9 mouse cellular contexts compared by ENCODE assay signal in genomic region chr12:15849861-15850294, GRCm38 (mm10). TPM values are rescaled to one million over a fixed set of nuclear protein-coding genes. Genes with fewer than 3 reads are reported as not detected.
A peak's percentile ranks its signal among the peaks of the same experiment; 100 is the strongest.
DNase-seq lines count a peak whose midpoint lies in the region; ATAC-seq lines count a peak whose summit lies in the region.
"Had no signal": no experiment of that assay in that cellular context is flagged by ENCODE, and none has a peak within 500 bp of the region (broad histone marks: within the 10 kb centered on the region; RNA-seq: fewer than 3 reads in every experiment).

No protein-coding gene starts in this region.

- peaks cover 12% of the 10 kb centered on the region for H3K4me1 ChIP-seq in neural tube, embryonic 15.5 days
- H3K4me1 ChIP-seq: neural tube, embryonic 12.5 days had no signal

- no peaks in the 10 kb centered on the region for H3K9me3 ChIP-seq in neural tube, embryonic 15.5 days (replicated peaks)
- H3K9me3 ChIP-seq: neural tube, embryonic 12.5 days had no signal

- whole genome bisulfite sequencing in neural tube, embryonic 15.5 days, result 73% methylated on average over 3 of the region's 3 CpGs

- DNase-seq in ovary, postnatal 14 days (ENCODE audit: low spot score), result peak; percentile 47
- DNase-seq in ovary, adult 18-20 months (ENCODE audit: low spot score), result no peak
- peak; percentile 98 for DNase-seq in fibroblast of lung, adult 2 months (ENCODE audit: low read depth)
- peak; percentile 81 for DNase-seq in heart, postnatal 4 days
- no peak for DNase-seq in layer of hippocampus, adult 8-10 months (ENCODE audit: low spot score in 2 of 2)
- no peak for DNase-seq in left cerebral cortex, adult 9 months (ENCODE audit: low spot score in 2 of 2)

- H3K36me3 ChIP-seq in neural tube, embryonic 15.5 days, result no peaks in the 10 kb centered on the region
- H3K36me3 ChIP-seq: neural tube, embryonic 12.5 days had no signal

- H3K9ac ChIP-seq in neural tube, embryonic 15.5 days (replicated peaks), result no peak overlapping the region
- H3K9ac ChIP-seq: neural tube, embryonic 12.5 days had no signal

- H3K4me3 ChIP-seq in neural tube, embryonic 15.5 days (replicated peaks), result no peak overlapping the region
- H3K4me3 ChIP-seq: neural tube, embryonic 12.5 days had no signal

- no peak overlapping the region for H3K4me2 ChIP-seq in neural tube, embryonic 15.5 days
- H3K4me2 ChIP-seq: neural tube, embryonic 12.5 days had no signal

- 0 out of 2 replicates have a peak, but pooled peaks have one; percentile 10 for ATAC-seq in neural tube, embryonic 15.5 days (ENCODE audit: low FRiP score)
- ATAC-seq in megakaryocyte progenitor cell, adult 5-6 weeks (replicated peaks; ENCODE audit: poor library complexity), result no peak

- no peak overlapping the region for H3K27ac ChIP-seq in neural tube, embryonic 15.5 days (replicated peaks)
- H3K27ac ChIP-seq: neural tube, embryonic 12.5 days had no signal

- H3K27me3 ChIP-seq in neural tube, embryonic 15.5 days (replicated peaks), result no peaks in the 10 kb centered on the region
- H3K27me3 ChIP-seq: neural tube, embryonic 12.5 days had no signal

RNA-seq across cellular contexts. Expression of gene Trib2, which starts 33.2 kb away (rescaled TPM):
- 10 to 100 TPM; 73.6 to 83.6 TPM for total RNA-seq in heart, postnatal 4 days (2021)
- polyA plus RNA-seq in neural tube, embryonic 15.5 days (2015; fragmentation: Nextera tagmentation; extraction: Ambion mirVana), result 119 and 134 TPM in 2 replicates
- 10 to 100 TPM; 27.4 to 35.4 (median 30.8) TPM for total RNA-seq in layer of hippocampus, adult 8-10 months (2022)
- 3.2 and 7.5 TPM in 2 replicates for total RNA-seq in megakaryocyte progenitor cell, adult 5-6 weeks (2015)
- 4.1 and 8.0 TPM in 2 replicates for total RNA-seq in megakaryocyte progenitor cell, adult 5-6 weeks (2017)

Comparison
In these comparisons a context has a peak if more than half of its experiments do, and no peak if none do; other contexts are left out.
1. DNase-seq: peak in ovary, postnatal 14 days (single experiment), fibroblast of lung, adult 2 months (single experiment) and heart, postnatal 4 days (single experiment); none in ovary, adult 18-20 months (single experiment), layer of hippocampus, adult 8-10 months (0 of 2) and left cerebral cortex, adult 9 months (0 of 2).